Mouse (Mus musculus): ENCODE data around the gene Crip2.

Gene Crip2

DNA sequence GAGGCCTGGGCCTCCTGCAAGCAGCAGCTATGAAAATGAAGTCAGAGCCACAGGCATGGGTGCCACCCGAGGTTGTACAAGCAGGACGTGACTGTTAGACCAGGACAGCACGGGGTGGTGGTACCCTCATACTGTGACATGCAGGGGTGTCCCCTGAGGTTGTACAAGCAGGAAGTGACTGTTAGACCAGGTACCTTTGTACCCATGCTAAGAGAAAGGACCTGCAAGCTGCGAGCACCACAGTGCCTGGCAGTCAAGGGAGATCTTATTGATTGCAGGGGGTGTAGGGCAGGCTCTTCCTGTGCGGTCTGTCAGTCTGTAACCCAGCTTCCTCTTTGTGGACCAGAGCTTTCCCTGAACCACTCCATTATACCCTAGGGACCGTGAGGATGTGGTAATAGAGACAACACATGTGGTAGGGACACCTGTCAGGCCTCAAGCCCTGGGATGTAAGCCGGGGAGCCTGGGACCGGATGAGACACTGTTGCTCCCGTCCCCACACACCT lies 28.0 kb downstream of the Crip2 start:
- in situ Hi-C loops (cut with MboI; ENCODE audit: low sequenced_read_pairs): no loop called here

DNA sequence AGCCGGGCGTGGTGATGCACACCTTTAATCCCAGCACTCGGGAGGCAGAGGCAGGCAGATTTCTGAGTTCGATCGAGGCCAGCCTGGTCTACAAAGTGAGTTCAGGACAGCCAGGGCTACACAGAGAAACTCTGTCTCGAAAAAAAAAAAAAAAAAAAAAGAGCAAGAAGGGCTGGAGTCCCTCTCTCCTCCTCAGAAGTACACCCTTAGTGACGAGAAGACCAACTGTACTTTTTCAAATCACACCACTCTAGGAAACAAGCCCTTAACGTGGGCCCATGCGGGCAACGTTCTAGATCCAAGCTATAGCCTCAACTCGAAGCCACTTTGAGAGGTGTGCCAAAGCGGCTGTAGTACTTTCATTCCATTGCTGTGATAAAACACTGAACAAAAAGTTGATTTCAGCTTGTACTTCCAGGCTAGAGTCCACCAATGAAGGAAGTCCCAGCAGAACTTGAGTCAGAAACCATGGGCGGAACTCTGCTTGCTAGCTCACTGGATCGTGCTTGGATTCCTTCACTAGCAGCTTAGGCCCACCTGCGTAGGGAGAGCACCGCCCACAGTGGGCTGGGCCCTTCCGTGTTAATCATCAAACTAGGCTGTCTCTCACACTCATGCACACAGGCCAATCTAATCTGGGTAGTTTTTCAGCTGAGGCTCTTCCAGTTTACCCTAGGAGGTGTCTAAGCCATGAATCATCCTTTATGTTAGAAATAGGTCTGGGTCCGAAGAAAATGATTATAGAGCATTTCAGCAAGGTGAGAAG lies 37.1 kb downstream of the Crip2 start:
- in situ Hi-C loops (cut with MboI; ENCODE audit: low sequenced_read_pairs): no loop called here

DNA sequence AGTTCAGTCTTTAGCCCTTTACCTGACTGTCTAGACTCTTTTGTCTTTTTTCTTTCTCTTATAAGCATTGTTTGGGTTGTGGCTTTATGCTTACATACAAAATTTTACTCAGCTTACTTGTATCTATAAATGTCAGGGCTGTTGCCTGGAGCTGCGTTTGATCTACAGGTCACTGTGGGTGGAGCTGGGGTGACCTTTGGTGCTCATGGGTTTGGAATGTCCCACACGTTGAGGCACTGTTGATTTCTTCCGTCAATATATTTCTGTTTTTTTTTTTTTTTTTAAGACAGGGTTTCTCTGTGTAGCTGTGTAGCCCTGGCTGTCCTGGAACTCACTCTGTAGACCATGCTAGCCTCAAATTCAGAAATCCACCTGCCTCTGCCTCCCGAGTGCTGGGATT lies 41.0 kb downstream of the Crip2 start:
- in situ Hi-C loops (cut with MboI; ENCODE audit: low sequenced_read_pairs): no loop called here

DNA sequence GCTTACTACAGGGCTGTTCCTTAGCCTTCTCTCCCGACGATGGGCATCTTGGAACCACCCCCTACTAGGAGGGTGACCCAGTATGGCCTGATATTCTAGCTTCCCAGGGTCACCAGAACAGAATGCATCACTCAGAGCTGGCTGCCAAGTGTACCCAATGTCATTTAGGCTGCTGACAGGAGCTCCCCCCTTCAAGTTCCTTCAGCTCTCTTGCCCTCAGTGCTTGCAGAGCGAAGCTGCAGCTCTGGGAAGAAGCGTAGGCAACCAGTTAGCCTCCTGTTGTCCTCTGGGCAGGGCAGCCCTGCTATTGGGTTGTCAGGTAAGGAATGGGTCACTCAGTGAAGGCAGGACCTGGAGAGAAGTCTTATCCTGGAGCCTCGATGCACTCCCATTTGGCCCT lies 44.9 kb downstream of the Crip2 start:
- in situ Hi-C loops (cut with MboI; ENCODE audit: low sequenced_read_pairs): no loop called here

DNA sequence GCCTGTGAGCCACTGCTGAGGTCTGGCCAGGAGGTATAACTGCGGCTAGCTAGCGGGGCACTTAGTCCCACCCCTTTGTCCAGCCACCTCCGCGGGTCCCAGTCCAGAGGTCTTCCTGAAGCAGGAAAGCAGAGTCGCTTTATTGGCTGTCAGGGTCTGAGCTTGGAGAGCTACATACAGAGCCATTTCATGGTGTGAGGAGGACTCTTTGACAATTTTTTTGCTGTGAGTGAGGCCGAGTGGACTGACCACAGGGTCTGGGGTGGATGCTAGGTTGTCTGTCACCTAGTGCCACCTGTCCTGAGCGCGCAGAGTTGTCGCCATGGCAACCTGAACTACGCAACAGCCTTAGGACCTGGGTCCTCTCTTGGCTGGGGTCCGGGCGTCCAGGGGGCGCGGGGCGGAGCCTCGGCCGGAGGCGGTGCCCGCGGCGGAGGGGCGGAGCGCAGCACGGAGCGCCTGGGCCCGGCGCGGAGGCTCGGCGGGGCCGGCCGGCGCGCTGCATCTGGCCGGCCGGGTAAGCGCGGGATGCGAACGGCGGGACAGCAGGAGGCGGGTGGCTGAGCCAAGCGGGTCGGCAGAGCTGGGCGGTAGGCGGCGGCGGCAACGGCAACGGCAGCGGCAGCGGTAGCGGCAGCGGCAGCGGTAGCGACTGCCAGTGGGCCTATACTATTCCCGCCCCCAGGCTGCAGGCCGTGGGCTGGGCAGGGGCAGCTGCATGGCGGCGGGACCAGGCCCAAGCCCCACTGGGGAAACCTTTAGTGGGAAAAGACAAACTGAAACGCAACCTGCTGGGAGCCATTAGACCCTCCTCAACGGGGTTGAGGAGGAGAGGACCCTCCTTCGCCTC lies 45.6 kb downstream of the Crip2 start, which contains the start of gene Tmem121:
Gene Tmem121 (plus strand): TSS at position 489 of the 850 bp plus-strand sequence.
- in situ Hi-C loops (cut with MboI; ENCODE audit: low sequenced_read_pairs): no loop called here

DNA sequence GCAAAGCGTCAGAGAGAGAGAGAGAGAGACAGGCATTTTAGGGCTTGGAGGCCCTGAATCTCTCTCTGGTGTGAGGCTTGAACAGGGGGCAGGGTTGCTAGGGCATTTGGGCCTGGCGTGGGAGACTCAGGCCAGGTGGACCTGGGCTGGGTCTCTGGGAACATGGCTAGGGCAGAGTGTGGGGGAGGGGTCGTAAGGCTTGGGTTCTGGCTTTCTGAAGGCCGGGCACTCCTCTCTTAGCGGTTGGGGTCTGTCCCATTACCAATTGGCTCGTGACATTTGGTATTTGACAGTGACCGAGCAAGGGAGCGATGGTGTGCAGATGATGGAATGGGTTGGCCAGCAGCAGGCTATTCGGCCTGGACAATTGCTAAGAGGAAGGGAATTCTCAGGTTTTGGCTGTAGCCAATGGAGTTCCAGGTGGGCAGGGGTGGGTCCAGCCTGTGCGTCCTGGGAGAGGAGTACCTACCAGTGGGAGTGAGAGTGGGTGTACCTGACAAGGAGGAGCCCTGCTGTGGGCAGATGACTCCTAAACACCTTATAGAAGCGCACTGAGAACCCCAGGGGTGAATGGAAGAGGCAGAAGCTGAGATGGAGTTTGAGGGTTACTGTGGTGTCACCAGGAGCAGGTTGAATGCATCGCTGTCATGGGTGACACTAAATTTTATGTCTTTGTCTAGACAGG lies 46.4 kb downstream of the Crip2 start:
- in situ Hi-C loops (cut with MboI; ENCODE audit: low sequenced_read_pairs): no loop called here

DNA sequence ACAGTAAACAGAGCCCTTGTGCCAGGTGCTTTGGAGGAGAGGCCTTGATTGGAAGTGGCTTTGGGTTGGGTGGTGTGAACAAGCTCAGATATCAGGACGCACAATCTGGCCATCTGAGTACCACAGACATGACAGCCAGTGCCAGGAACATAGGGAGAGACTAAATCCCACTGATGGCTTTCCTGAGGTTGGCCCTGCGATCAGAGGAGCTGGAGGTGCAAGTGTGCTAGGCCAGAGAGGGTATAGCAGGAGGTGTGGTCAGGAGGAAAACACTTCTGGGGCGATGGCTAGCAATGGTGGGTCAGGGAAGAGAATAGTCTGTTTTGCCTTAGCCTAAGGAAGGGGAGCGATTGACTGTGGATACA lies 47.0 kb downstream of the Crip2 start:
- in situ Hi-C loops (cut with MboI; ENCODE audit: low sequenced_read_pairs): no loop called here

DNA sequence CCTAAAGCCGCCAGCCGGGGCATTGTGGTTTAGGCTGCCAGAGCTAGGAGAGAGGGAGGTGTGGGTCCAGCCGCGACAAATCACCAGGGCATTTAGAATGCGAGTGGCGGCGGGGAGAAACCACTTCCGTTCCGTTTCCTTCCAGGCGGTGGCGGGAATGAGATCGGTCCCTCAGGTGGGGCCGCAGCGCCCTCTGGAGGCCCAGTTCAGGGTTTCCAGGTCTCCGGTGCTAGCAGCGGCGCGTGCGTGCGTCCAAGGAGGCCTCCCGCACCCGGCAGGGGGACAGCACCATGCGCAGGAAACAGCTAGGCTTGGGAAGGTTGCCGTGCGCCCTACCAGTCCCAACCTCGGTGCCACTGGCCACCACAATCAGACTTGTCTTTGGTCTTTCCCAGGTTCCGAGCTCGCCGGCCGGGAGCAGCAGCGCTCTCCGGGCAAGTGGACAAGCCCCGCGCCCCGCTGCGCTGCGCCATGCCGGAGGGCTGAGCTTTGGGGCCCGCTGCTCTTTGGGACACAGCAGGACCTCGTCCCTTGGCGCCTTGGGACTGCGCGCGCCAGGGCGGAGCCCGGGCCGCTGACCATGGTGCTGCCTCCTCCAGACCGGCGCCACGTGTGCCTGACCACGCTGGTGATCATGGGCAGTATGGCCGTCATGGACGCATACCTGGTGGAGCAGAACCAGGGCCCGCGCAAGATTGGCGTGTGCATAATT lies 47.7 kb downstream of the Crip2 start:
- in situ Hi-C loops (cut with MboI; ENCODE audit: low sequenced_read_pairs): no loop called here

DNA sequence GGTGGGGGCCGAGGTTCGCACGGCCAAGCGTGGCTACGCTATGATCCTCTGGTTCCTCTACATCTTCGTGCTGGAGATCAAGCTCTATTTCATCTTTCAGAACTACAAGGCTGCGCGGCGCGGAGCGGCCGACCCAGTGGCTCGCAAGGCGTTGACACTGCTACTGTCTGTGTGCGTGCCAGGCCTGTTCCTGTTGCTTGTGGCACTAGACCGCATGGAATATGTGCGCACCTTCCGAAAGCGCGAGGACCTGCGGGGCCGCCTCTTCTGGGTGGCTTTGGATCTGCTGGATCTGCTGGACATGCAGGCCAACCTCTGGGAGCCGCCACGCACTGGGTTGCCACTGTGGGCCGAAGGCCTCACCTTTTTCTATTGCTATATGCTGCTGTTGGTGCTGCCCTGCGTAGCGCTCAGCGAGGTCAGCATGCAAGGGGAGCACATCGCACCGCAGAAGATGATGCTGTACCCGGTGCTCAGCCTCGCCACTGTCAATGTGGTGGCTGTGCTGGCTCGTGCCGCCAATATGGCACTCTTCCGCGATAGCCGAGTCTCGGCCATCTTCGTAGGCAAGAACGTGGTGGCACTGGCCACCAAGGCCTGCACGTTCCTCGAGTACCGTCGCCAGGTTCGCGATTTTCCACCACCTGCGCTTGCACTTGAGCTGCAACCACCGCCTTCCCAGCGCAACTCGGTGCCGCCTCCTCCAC lies 48.5 kb downstream of the Crip2 start:
- in situ Hi-C loops (cut with MboI; ENCODE audit: low sequenced_read_pairs): no loop called here

DNA sequence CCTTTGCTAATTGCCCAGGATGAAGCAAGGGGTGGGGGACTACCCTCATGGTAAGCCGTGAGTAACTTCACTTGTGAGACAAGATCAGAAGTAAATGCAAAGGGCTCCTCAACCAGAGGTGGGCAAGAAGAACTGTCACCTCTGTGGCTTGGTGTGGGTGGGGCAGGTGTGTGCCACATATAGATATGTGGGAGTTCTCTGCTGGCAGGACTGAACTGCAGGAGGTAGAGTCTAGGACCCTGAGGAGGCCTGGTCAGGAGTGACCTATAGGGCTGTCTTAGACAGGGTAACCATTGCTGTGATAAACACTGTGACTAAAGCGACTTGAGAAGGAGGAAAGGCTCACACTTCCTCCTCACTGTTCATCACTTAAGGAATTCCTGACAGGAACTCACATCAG lies 53.4 kb downstream of the Crip2 start:
- in situ Hi-C loops (cut with MboI; ENCODE audit: low sequenced_read_pairs): no loop called here

All from CH12F3 (cell line).